Mouse (Mus musculus) mesoderm, embryonic 11.5 days (tissue): ENCODE measurements at regions not wholly inside any gene's neighbourhood (a gene's known extent, or its start where the extent isn't known, plus 50 kb on each side); places are given as distances from the start of the nearest gene placed in this dataset.
A peak's percentile ranks its signal among the peaks of the same experiment; 100 is the strongest.

Experiments used
- DNase-seq: peaks from one replicate; pipeline ENCODE4 v3.0.0-alpha.2; 2012; ENCODE audit warnings: low read depth, low spot score

GRCm38 (mm10) chr7:121214181-121214580 is 132.7 kb downstream of the Otoa start:
- no peak for DNase-seq

GRCm38 (mm10) chr7:121215032-121215431 is 133.6 kb downstream of the Otoa start:
- no peak for DNase-seq

- DNase-seq, result no peak
Measured at GRCm38 (mm10) chr7:121215735-121216134, 134.3 kb downstream of the Otoa start.

GRCm38 (mm10) chr7:121218031-121218430 is 136.6 kb downstream of the Otoa start:
- DNase-seq, result no peak

- no peak for DNase-seq
Measured at GRCm38 (mm10) chr7:121221158-121221557, 139.7 kb downstream of the Otoa start.

- no peak for DNase-seq
Measured at GRCm38 (mm10) chr7:121231881-121232280, 150.4 kb downstream of the Otoa start.

- no peak for DNase-seq
Measured at GRCm38 (mm10) chr7:121234831-121235230, 153.4 kb downstream of the Otoa start.

- DNase-seq, result no peak
Measured at GRCm38 (mm10) chr7:121239731-121240130, 151.9 kb upstream of the Hs3st2 start.

- DNase-seq, result no peak
Measured at GRCm38 (mm10) chr7:121247845-121248244, 143.8 kb upstream of the Hs3st2 start.

GRCm38 (mm10) chr7:121257466-121257865 is 134.2 kb upstream of the Hs3st2 start:
- DNase-seq, result no peak

GRCm38 (mm10) chr7:121258826-121259496 is 132.7 kb upstream of the Hs3st2 start:
- peak; percentile 71 for DNase-seq

- peak; percentile 25 for DNase-seq
Measured at GRCm38 (mm10) chr7:121259497-121260009, 132.1 kb upstream of the Hs3st2 start.

- no peak for DNase-seq
Measured at GRCm38 (mm10) chr7:121269358-121269757, 122.3 kb upstream of the Hs3st2 start.

- no peak for DNase-seq
Measured at GRCm38 (mm10) chr7:121280597-121280996, 111.1 kb upstream of the Hs3st2 start.

GRCm38 (mm10) chr7:121282154-121282553 is 109.5 kb upstream of the Hs3st2 start:
- no peak for DNase-seq

- DNase-seq, result no peak
Measured at GRCm38 (mm10) chr7:121289737-121290136, 101.9 kb upstream of the Hs3st2 start.

GRCm38 (mm10) chr7:121296151-121296695 is 95.4 kb upstream of the Hs3st2 start:
- DNase-seq, result no peak

- no peak for DNase-seq
Measured at GRCm38 (mm10) chr7:121312961-121313587, 78.6 kb upstream of the Hs3st2 start.

- no peak for DNase-seq
Measured at GRCm38 (mm10) chr7:121314521-121314920, 77.1 kb upstream of the Hs3st2 start.

GRCm38 (mm10) chr7:121329274-121329673 is 62.4 kb upstream of the Hs3st2 start:
- no peak for DNase-seq

- no peak for DNase-seq
Measured at GRCm38 (mm10) chr7:121332532-121332931, 59.1 kb upstream of the Hs3st2 start.

- no peak for DNase-seq
Measured at GRCm38 (mm10) chr7:121335390-121336109, 56.1 kb upstream of the Hs3st2 start.
